Mouse (Mus musculus) forebrain, embryonic 10.5 days (tissue): Measurements from ENCODE around the gene Dennd6b. TPM values are rescaled to one million over a fixed set of nuclear protein-coding genes. Genes with fewer than 3 reads are reported as not detected.

ENCODE experiments used
- DNase-seq: peaks from one replicate; pipeline ENCODE4 v3.0.0-alpha.2; 2017; ENCODE audit warnings: low spot score; ENCODE audit errors: extremely low spot score
- H3K27ac ChIP-seq: fragments of 300-500 bp; sonication (generic); 2 replicates; pipeline ENCODE4 v1.5.1; 2016; ENCODE audit warnings: mild to moderate bottlenecking
- H3K27me3 ChIP-seq: fragments of 300-500 bp; sonication (generic); 2 replicates; pipeline ENCODE4 v1.6.1; 2016; ENCODE audit warnings: mild to moderate bottlenecking; ENCODE audit not compliant: poor library complexity, severe bottlenecking
- H3K36me3 ChIP-seq: fragments of 300-500 bp; sonication (generic); replicated peaks from 2 replicates; pipeline ENCODE4 v1.6.1; 2016; ENCODE audit warnings: mild to moderate bottlenecking, moderate library complexity
- H3K4me1 ChIP-seq: fragments of 300-500 bp; sonication (generic); 2 replicates; pipeline ENCODE4 v1.6.1; 2016
- H3K4me3 ChIP-seq: fragments of 300-500 bp; sonication (generic); 2 replicates; pipeline ENCODE4 v1.5.1; 2016; ENCODE audit warnings: mild to moderate bottlenecking, moderate library complexity
- H3K9me3 ChIP-seq: fragments of 300-500 bp; sonication (generic); 2 replicates; pipeline ENCODE4 v1.6.1; 2016; ENCODE audit warnings: mild to moderate bottlenecking, moderate library complexity
- WGBS: fragments of 180-500 bp; shearing (Covaris S2); methylation state at CpG from one replicate; pipeline ENCODE4 v1.1.7; 2016; 5-methylcytosine and 5-hydroxymethylcytosine counted together
- polyA plus RNA-seq: library from polyadenylated mRNA; unstranded; fragments of >200 nt; fragmentation: Nextera tagmentation; extraction: Ambion mirVana; gene quantifications from 2 replicates; pipeline ENCODE4 v1.2.1, GENCODE M21; 2016

Gene Dennd6b
- polyA plus RNA-seq, 1 experiment from 2014 or later = 26.4 TPM

- Histone ChIP-seq H3K4me1 (peaks cover 29% of the 10 kb centered on the region), H3K36me3 (no peaks in the 10 kb centered on the region), H3K27ac (peak overlapping the region; percentile 83), H3K27me3 (no peaks in the 10 kb centered on the region), H3K4me3 (peak overlapping the region; percentile 42), H3K9me3 (no peaks in the 10 kb centered on the region)
- peak; percentile 80 for DNase-seq
- 25% methylated on average over 22 of the region's 22 CpGs for WGBS
Observed at GRCm38 (mm10) chr15:89209886-89210761, 13.8 kb upstream of the Dennd6b start.

- Histone ChIP-seq H3K4me1 (peaks cover 15% of the 10 kb centered on the region), H3K9me3 (peaks cover 8% of the 10 kb centered on the region), H3K27ac (no peak overlapping the region), H3K27me3 (no peaks in the 10 kb centered on the region), H3K4me3 (no peak overlapping the region), H3K36me3 (no peaks in the 10 kb centered on the region)
- WGBS = 93% methylated on average over 4 of the region's 4 CpGs
- DNase-seq = no peak
Observed at GRCm38 (mm10) chr15:89207457-89207856, 11.2 kb upstream of the Dennd6b start.

- H3K27me3 ChIP-seq = no peaks in the 10 kb centered on the region
- H3K36me3 ChIP-seq = peaks cover 14% of the 10 kb centered on the region
- WGBS = 75% methylated on average over 15 of the region's 15 CpGs
- peak overlapping the region; percentile 99 for H3K27ac ChIP-seq
- H3K9me3 ChIP-seq = peaks cover 2% of the 10 kb centered on the region; the same call in 1 of the 2 replicates
- DNase-seq = no peak
- H3K4me1 ChIP-seq = peaks cover 24% of the 10 kb centered on the region
- H3K4me3 ChIP-seq = peak overlapping the region; percentile 96
Observed at GRCm38 (mm10) chr15:89197056-89197455, 760 bp upstream of the Dennd6b start.

- Histone ChIP-seq H3K9me3 (no peaks in the 10 kb centered on the region), H3K27me3 (no peaks in the 10 kb centered on the region), H3K27ac (peak overlapping the region; percentile 99), H3K36me3 (peaks cover 22% of the 10 kb centered on the region), H3K4me1 (peaks cover 24% of the 10 kb centered on the region), H3K4me3 (peak overlapping the region; percentile 96)
- under 1% methylated on average over 25 of the region's 25 CpGs for WGBS
- DNase-seq = peak; percentile 89
Observed at GRCm38 (mm10) chr15:89195690-89196312, 495 bp downstream of the Dennd6b start.

GRCm38 (mm10) chr15:89195261-89195681 lies 1.0 kb downstream of the Dennd6b start:
- Histone ChIP-seq H3K4me3 (peak overlapping the region; percentile 96), H3K27ac (peak overlapping the region; percentile 99), H3K36me3 (peaks cover 28% of the 10 kb centered on the region), H3K4me1 (peaks cover 24% of the 10 kb centered on the region), H3K9me3 (no peaks in the 10 kb centered on the region), H3K27me3 (no peaks in the 10 kb centered on the region)
- 24% methylated on average over 6 of the region's 6 CpGs for WGBS
- peak; percentile 56 for DNase-seq

GRCm38 (mm10) chr15:89184937-89185227 lies 11.4 kb downstream of the Dennd6b start:
- Histone ChIP-seq H3K27me3 (no peaks in the 10 kb centered on the region; the same call in 1 of the 2 replicates), H3K9me3 (no peaks in the 10 kb centered on the region), H3K27ac (peak overlapping the region; percentile 60; the same call in 1 of the 2 replicates), H3K4me3 (no peak overlapping the region), H3K36me3 (peaks cover 65% of the 10 kb centered on the region), H3K4me1 (peaks cover 51% of the 10 kb centered on the region)
- WGBS = 83% methylated on average over 5 of the region's 5 CpGs
- no peak for DNase-seq

- Histone ChIP-seq H3K36me3 (peaks cover 59% of the 10 kb centered on the region), H3K4me1 (peaks cover 56% of the 10 kb centered on the region), H3K27ac (peak overlapping the region; percentile 60), H3K4me3 (no peak overlapping the region; the same call in 1 of the 2 replicates), H3K9me3 (no peaks in the 10 kb centered on the region), H3K27me3 (no peaks in the 10 kb centered on the region; the same call in 1 of the 2 replicates)
- no peak for DNase-seq
- WGBS = 35% methylated on average over 5 of the region's 5 CpGs
Observed at GRCm38 (mm10) chr15:89184141-89184936, 12.0 kb downstream of the Dennd6b start.

GRCm38 (mm10) chr15:89182842-89183241 lies 13.5 kb downstream of the Dennd6b start:
- H3K4me3 ChIP-seq = no peak overlapping the region
- H3K27me3 ChIP-seq = no peaks in the 10 kb centered on the region; the same call in 1 of the 2 replicates
- H3K36me3 ChIP-seq = peaks cover 52% of the 10 kb centered on the region
- no peak for DNase-seq
- 87% methylated on average over 5 of the region's 5 CpGs for WGBS
- H3K9me3 ChIP-seq = no peaks in the 10 kb centered on the region
- peak overlapping the region; percentile 62 for H3K27ac ChIP-seq
- peaks cover 71% of the 10 kb centered on the region for H3K4me1 ChIP-seq

- peaks cover 76% of the 10 kb centered on the region for H3K4me1 ChIP-seq
- no peak for DNase-seq
- H3K4me3 ChIP-seq = 0 out of 2 replicates have a peak overlapping the region, but pooled peaks have one; percentile 5
- WGBS = 43% methylated on average over 6 of the region's 6 CpGs
- H3K27me3 ChIP-seq = no peaks in the 10 kb centered on the region; the same call in 1 of the 2 replicates
- peak overlapping the region; percentile 62 for H3K27ac ChIP-seq
- H3K36me3 ChIP-seq = peaks cover 48% of the 10 kb centered on the region
- H3K9me3 ChIP-seq = no peaks in the 10 kb centered on the region
Observed at GRCm38 (mm10) chr15:89182328-89182741, 14.0 kb downstream of the Dennd6b start.

- peaks cover 48% of the 10 kb centered on the region for H3K36me3 ChIP-seq
- H3K4me1 ChIP-seq = peaks cover 82% of the 10 kb centered on the region
- peak overlapping the region; percentile 98 for H3K27ac ChIP-seq
- no peaks in the 10 kb centered on the region for H3K9me3 ChIP-seq
- H3K4me3 ChIP-seq = peak overlapping the region; percentile 83
- no peak for DNase-seq
- 73% methylated on average over 10 of the region's 10 CpGs for WGBS
- no peaks in the 10 kb centered on the region; the same call in 1 of the 2 replicates for H3K27me3 ChIP-seq
Observed at GRCm38 (mm10) chr15:89181561-89182270, 14.6 kb downstream of the Dennd6b start.

GRCm38 (mm10) chr15:89180571-89181229 lies 15.6 kb downstream of the Dennd6b start, which contains the start of gene Plxnb2:
Gene Plxnb2 (minus strand): TSS chr15:89180788.
- Histone ChIP-seq H3K9me3 (no peaks in the 10 kb centered on the region), H3K36me3 (peaks cover 38% of the 10 kb centered on the region), H3K27me3 (no peaks in the 10 kb centered on the region; the same call in 1 of the 2 replicates), H3K27ac (peak within 1 kb of the TSS; percentile 98), H3K4me3 (peak within 1 kb of the TSS; percentile 83), H3K4me1 (peaks cover 92% of the 10 kb centered on the region)
- WGBS = under 1% methylated on average over 67 of the region's 72 CpGs
- DNase-seq = peak; percentile 88
